Mouse (Mus musculus): ENCODE measurements around the gene Dnttip1.

Dnttip1 gene

GRCm38 (mm10) chr2:164815348-164815747, 69.6 kb downstream of the Dnttip1 start:
- DNase-seq: no peak

- no peak for DNase-seq
Measured at GRCm38 (mm10) chr2:164815821-164816220, 70.0 kb downstream of the Dnttip1 start.

GRCm38 (mm10) chr2:164817206-164817605, 71.4 kb downstream of the Dnttip1 start:
- DNase-seq: no peak

GRCm38 (mm10) chr2:164817703-164818102, 71.9 kb downstream of the Dnttip1 start:
- no peak for DNase-seq
